Mouse (Mus musculus): ENCODE data around the gene Fntb. TPM values are rescaled to one million over a fixed set of nuclear protein-coding genes. Genes with fewer than 3 reads are reported as not detected.

The Fntb gene
- 15.7 and 16.6 TPM in 2 replicates for polyA plus RNA-seq (2012; rRNA removed)

DNA sequence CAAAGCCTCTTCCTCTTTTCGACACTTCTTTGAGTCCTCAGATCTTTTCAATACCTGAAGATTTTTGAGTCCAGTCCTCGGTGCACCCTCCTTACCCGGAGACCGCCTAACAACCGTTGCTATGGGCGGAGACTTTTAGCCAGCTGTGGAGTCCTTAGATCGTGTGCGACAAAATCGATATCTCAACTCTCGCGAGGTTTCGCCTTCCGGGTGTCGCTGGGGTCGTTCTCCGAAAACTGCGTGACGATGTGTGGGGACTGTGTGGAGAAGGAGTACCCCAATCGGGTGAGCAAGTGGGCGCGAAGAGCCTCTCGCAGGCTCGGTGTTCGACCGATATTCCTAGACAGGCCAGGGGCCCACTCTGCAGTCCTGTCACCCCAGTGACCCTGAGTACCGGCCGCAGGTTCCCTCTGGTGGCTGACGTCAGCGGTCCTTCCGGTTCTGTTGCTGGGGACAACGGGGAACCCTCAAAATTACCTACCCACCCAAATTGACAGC, at the start of gene Fntb, which contains the start of gene Churc1:
Gene Fntb, plus strand, starts transcription at position 236 of the 498 bp plus-strand sequence.
Gene Churc1, plus strand, starts transcription at position 185 of the 498 bp plus-strand sequence.

DNA sequence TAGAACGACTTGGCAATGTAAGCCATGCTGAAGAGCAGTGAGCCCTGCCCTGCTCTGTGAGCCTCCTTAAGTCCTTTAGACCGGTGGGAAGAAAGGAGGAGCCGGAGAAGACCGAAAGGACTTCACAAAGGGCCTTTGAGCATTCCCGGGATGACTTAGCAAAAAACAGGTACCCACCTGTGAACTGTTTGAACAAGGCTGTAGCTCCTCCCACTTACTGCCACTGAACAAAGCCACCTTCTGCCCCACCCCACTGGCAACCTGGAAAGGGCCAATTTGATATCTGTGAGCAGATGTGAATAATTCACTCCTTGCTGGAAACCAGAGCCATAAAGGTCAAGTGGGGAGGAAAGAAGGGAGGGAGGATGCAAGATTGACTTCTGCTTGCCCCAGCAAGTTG, 30.0 kb downstream of the Fntb start, which contains the start of gene Gpx2:
Gene Gpx2, minus strand, starts transcription at position 205 of the 400 bp plus-strand sequence.

GRCm38 (mm10) chr12:76822651-76823041, 57.3 kb downstream of the Fntb start, which contains the start of gene Rab15:
Gene Rab15 (minus strand): TSS chr12:76822908.

GRCm38 (mm10) chr12:76961932-76962891, 196.8 kb downstream of the Fntb start, which contains the start of gene Max:
Gene Max (minus strand): TSS chr12:76962201.

Other genes starting within 250 kb of the Fntb start
- 13.8 and 14.1 TPM in 2 replicates for gene Plekhg3, start 234.7 kb upstream of the Fntb start, polyA plus RNA-seq (2012; rRNA removed)
- gene Sptb, start 55.0 kb upstream of the Fntb start, polyA plus RNA-seq (2012; rRNA removed), result 1.1 and 1.2 TPM in 2 replicates
- 11.5 and 13.2 TPM in 2 replicates for gene Churc1, start 51 bp upstream of the Fntb start, polyA plus RNA-seq (2012; rRNA removed)
- 313 and 370 TPM in 2 replicates for gene Gpx2, start 30.0 kb downstream of the Fntb start, polyA plus RNA-seq (2012; rRNA removed)
- gene Rab15, start 57.3 kb downstream of the Fntb start, polyA plus RNA-seq (2012; rRNA removed), result 9.9 and 11.6 TPM in 2 replicates
- gene Max, start 196.6 kb downstream of the Fntb start, polyA plus RNA-seq (2012; rRNA removed), result 8.9 and 10.1 TPM in 2 replicates

Measured in stomach, adult 2 months (tissue).